Comparison of ENCODE assay signal across 16 mouse cellular contexts in genomic region chr1:72196626-72197359, GRCm38 (mm10). TPM values are rescaled to one million over a fixed set of nuclear protein-coding genes. Genes with fewer than 3 reads are reported as not detected.
DNase-seq lines count a peak whose midpoint lies in the region; ATAC-seq and TF ChIP-seq lines count a peak whose summit lies in the region.
"Had no signal": no experiment of that assay in that cellular context is flagged by ENCODE, and none has a peak within 500 bp of the region (broad histone marks: within the 10 kb centered on the region; RNA-seq: fewer than 3 reads in every experiment).

No protein-coding gene starts in this region.

- no peak overlapping the region for H3K4me2 ChIP-seq in midbrain, embryonic 12.5 days (replicated peaks)
- no peak overlapping the region for H3K4me2 ChIP-seq in midbrain, postnatal 0 days (ENCODE audit: low read depth, low read length, poor library complexity, severe bottlenecking)
- peak overlapping the region; percentile 46 for H3K4me2 ChIP-seq in intestine, postnatal 0 days (replicated peaks; ENCODE audit: low read depth)
- H3K4me2 ChIP-seq: embryonic facial prominence, embryonic 15.5 days; liver, embryonic 11.5 days; lung, embryonic 14.5 days had no signal

- no peak for TF ChIP-seq CTCF in midbrain, postnatal 0 days (IDR thresholded peaks at IDR 0.05)
- no peak for TF ChIP-seq CTCF in bone marrow macrophage, adult 2 months (IDR thresholded peaks at IDR 0.05; ENCODE audit: low read depth, low read length)
- no peak for TF ChIP-seq CTCF in intestine, postnatal 0 days (IDR thresholded peaks at IDR 0.05; ENCODE audit: low read depth)

- H3K9ac ChIP-seq in midbrain, embryonic 12.5 days (replicated peaks): no peak overlapping the region
- no peak overlapping the region for H3K9ac ChIP-seq in midbrain, postnatal 0 days (replicated peaks; ENCODE audit: low read length, poor library complexity, severe bottlenecking)
- H3K9ac ChIP-seq in intestine, postnatal 0 days (ENCODE audit: low read depth, low read length): no peak overlapping the region
- H3K9ac ChIP-seq: embryonic facial prominence, embryonic 15.5 days; lung, embryonic 14.5 days had no signal

- no peak for DNase-seq in midbrain, postnatal 0 days (ENCODE audit: low spot score)
- DNase-seq in yolk sac, embryonic 10.5 days (ENCODE audit: low spot score): peak; percentile 37
- no peak for DNase-seq in thymus, postnatal 10 days (ENCODE audit: low spot score in 2 of 2)
- no peak for DNase-seq in lung, postnatal 36 days
- DNase-seq: adrenal gland, adult 2 months; cerebellum, adult 11-12 months; gastrocnemius, adult 2 months; lung, embryonic 14.5 days; midbrain, embryonic 14.5 days; right cerebral cortex, postnatal 14 days had no signal

- no peaks in the 10 kb centered on the region for H3K36me3 ChIP-seq in midbrain, embryonic 12.5 days
- no peaks in the 10 kb centered on the region for H3K36me3 ChIP-seq in midbrain, postnatal 0 days (ENCODE audit: insufficient read depth, low read length)
- no peaks in the 10 kb centered on the region for H3K36me3 ChIP-seq in intestine, postnatal 0 days (ENCODE audit: control insufficient read depth, insufficient read depth)
- H3K36me3 ChIP-seq: embryonic facial prominence, embryonic 15.5 days; forebrain, embryonic 10.5 days had no signal

- no peak overlapping the region for H3K27ac ChIP-seq in midbrain, embryonic 12.5 days (replicated peaks)
- H3K27ac ChIP-seq in midbrain, postnatal 0 days (ENCODE audit: low read depth, low read length): no peak overlapping the region
- peak overlapping the region; percentile 5 for H3K27ac ChIP-seq in bone marrow macrophage, adult 2 months (ENCODE audit: insufficient read depth, low read depth, low read length)
- H3K27ac ChIP-seq in intestine, postnatal 0 days (ENCODE audit: low read depth, low read length): peak overlapping the region; percentile 90
- H3K27ac ChIP-seq: embryonic facial prominence, embryonic 15.5 days; forebrain, embryonic 10.5 days; gastrocnemius, adult 2 months had no signal

- no peaks in the 10 kb centered on the region for H3K9me3 ChIP-seq in midbrain, embryonic 12.5 days
- H3K9me3 ChIP-seq in midbrain, postnatal 0 days (ENCODE audit: low read length): no peaks in the 10 kb centered on the region
- no peaks in the 10 kb centered on the region for H3K9me3 ChIP-seq in intestine, postnatal 0 days (ENCODE audit: control insufficient read depth)
- H3K9me3 ChIP-seq: embryonic facial prominence, embryonic 15.5 days; forebrain, embryonic 10.5 days had no signal

- H3K4me3 ChIP-seq in midbrain, embryonic 12.5 days: no peak overlapping the region
- H3K4me3 ChIP-seq in midbrain, postnatal 0 days (ENCODE audit: low read depth, low read length): no peak overlapping the region
- no peak overlapping the region for H3K4me3 ChIP-seq in bone marrow macrophage, adult 2 months (ENCODE audit: insufficient read depth, low read length)
- H3K4me3 ChIP-seq in intestine, postnatal 0 days (ENCODE audit: low read depth, low read length): no peak overlapping the region
- H3K4me3 ChIP-seq: embryonic facial prominence, embryonic 15.5 days; forebrain, embryonic 10.5 days; gastrocnemius, adult 2 months had no signal

- 82% methylated on average over 10 of the region's 10 CpGs for WGBS in midbrain, embryonic 12.5 days
- WGBS in midbrain, postnatal 0 days: 86% methylated on average over 10 of the region's 10 CpGs
- 31% methylated on average over 10 of the region's 10 CpGs for WGBS in intestine, postnatal 0 days

- no peak for TF ChIP-seq POLR2A in bone marrow macrophage, adult 2 months (IDR thresholded peaks at IDR 0.05; ENCODE audit: borderline replicate concordance, low read depth, low read length)

- peak; percentile 41; the same call in 1 of the 2 replicates for ATAC-seq in midbrain, embryonic 12.5 days (ENCODE audit: low FRiP score, low read depth)
- ATAC-seq in midbrain, postnatal 0 days (ENCODE audit: low FRiP score): no peak
- peak; percentile 80 for ATAC-seq in intestine, postnatal 0 days

- H3K27me3 ChIP-seq in midbrain, embryonic 12.5 days: no peaks in the 10 kb centered on the region
- H3K27me3 ChIP-seq in midbrain, postnatal 0 days (ENCODE audit: insufficient read depth, low read length): no peaks in the 10 kb centered on the region
- no peaks in the 10 kb centered on the region for H3K27me3 ChIP-seq in intestine, postnatal 0 days (replicated peaks; ENCODE audit: control insufficient read depth, insufficient read depth, low read length)
- H3K27me3 ChIP-seq: embryonic facial prominence, embryonic 15.5 days had no signal

- H3K4me1 ChIP-seq in midbrain, embryonic 12.5 days: 0 out of 2 replicates have a peak, but pooled peaks cover 7% of the 10 kb centered on the region
- no peaks in the 10 kb centered on the region for H3K4me1 ChIP-seq in midbrain, postnatal 0 days (ENCODE audit: insufficient read depth, low read length)
- peaks cover 33% of the 10 kb centered on the region for H3K4me1 ChIP-seq in bone marrow macrophage, adult 2 months (ENCODE audit: control insufficient read depth, insufficient read depth, low read length)
- H3K4me1 ChIP-seq in intestine, postnatal 0 days (replicated peaks; ENCODE audit: control insufficient read depth, insufficient read depth, low read length): no peaks in the 10 kb centered on the region; the same call in 1 of the 2 replicates

RNA-seq across cellular contexts. Expression of gene Mreg, which starts 15.3 kb away (rescaled TPM):
- polyA plus RNA-seq in midbrain, embryonic 12.5 days (2016; fragmentation: Nextera tagmentation; extraction: Ambion mirVana): 3.0 and 3.1 TPM in 2 replicates
- total RNA-seq in midbrain, postnatal 0 days (2014; rRNA removed): 1.7 and 2.4 TPM in 2 replicates
- 2.1 and 2.3 TPM in 2 replicates for polyA plus RNA-seq in midbrain, postnatal 0 days (2015; fragmentation: Nextera tagmentation; extraction: Ambion mirVana)
- polyA plus RNA-seq in bone marrow macrophage, adult 2 months (2012; ENCODE audit: insufficient read depth, insufficient read length, missing spikeins): not detected in 2 replicates
- 26.6 and 37.7 TPM in 2 replicates for polyA plus RNA-seq in intestine, postnatal 0 days (2015; fragmentation: Nextera tagmentation; extraction: Ambion mirVana)

Comparison
In these comparisons a context has a peak if more than half of its experiments do, and no peak if none do; other contexts are left out.
1. H3K27ac ChIP-seq: peak in bone marrow macrophage, adult 2 months (single experiment) and intestine, postnatal 0 days (single experiment); none in midbrain, embryonic 12.5 days (single experiment) and midbrain, postnatal 0 days (single experiment).